Mouse (Mus musculus): Measurements from ENCODE around the gene Cldn15.

Gene Cldn15

DNA sequence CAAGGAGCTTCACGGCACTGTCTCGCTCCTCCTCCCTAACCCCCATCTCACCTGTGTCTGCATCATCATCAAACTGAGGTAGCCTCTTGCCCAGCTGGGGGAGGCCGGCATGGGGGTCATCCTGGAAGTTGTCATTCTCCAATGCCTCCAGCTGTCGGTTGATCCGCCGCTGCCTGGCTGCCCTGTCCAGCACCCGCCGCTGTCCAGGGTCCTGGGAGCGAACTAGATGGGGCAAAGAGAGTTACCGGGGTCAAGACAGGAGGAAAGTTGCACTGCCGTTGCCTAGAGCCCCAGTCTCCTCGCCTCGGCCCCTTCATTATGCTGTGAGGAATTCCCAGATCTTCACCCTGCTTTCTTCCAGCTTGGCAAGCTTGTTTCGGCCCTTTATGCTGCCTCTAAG, 18.4 kb downstream of the Cldn15 start:
- no peak for DNase-seq

DNA sequence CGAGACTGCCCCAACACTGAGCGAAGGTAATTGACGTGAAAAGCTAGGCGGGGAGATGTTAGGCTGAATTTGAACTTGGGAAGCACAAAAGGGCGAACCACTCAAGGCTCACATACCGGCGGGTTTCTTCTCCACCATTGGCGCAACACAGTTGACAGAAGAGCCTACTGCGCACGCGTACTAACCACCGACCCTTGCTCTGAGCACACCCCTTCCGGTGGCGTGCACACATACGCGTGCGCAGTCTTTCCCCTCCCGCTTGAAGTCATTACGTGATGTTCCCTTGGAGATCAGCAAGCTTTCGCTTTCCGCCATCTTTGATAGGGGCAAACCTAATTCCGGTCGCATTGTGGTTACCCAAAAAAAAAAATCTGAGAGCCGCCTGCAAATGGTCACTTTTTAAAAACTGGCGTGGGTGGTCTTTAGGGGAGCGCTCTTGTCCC, 20.3 kb downstream of the Cldn15 start, which contains the start of gene Plod3:
Gene Plod3, plus strand, starts transcription at position 325 of the 443 bp plus-strand sequence.
- DNase-seq = peak; percentile 98

GRCm38 (mm10) chr5:136987138-136987933, 20.9 kb downstream of the Cldn15 start:
- DNase-seq = peak; percentile 89

- DNase-seq = no peak
These were observed 21.5 kb downstream of the Cldn15 start, which contains the start of gene Znhit1 for GRCm38 (mm10) chr5:136987934-136988271. Gene Znhit1, minus strand, starts transcription at chr5:136988021.

DNA sequence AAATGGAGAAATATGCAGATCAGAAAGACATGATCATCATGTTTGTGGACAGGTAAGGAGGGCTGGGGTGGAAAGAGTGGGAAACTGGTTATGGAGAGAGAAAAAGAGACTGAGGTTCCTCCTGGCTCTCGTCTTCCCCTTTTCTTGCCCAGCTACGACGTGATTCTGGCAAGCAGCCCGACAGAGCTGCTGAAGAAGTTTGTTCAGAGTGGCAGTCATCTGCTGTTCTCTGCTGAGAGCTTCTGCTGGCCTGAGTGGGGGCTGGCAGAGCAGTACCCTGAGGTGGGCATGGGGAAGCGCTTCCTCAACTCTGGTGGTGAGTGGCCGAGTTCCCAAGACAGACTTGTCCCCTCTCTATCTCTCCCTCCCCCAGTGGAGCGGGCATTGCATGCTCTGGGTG, 22.0 kb downstream of the Cldn15 start:
- DNase-seq = no peak

DNA sequence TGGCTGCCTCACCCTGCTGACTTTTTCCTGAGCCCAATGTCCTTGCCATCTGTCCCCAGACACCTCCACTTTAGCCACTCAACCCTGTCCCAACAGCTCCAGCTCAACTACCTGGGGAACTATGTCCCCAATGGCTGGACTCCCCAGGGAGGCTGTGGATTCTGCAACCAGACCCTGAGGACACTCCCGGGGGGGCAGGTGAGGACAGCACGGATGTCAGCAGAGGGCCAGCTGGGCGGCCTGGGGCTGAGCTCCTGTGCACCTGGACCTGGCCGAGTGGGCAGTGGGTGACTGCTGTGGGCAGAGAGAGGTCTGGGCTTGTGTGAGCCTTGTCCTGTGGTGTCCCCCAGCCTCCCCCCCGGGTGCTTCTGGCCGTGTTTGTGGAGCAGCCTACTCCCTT, 23.4 kb downstream of the Cldn15 start:
- no peak for DNase-seq

GRCm38 (mm10) chr5:136999449-136999848, 33.0 kb downstream of the Cldn15 start:
- peak; percentile 17 for DNase-seq

DNA sequence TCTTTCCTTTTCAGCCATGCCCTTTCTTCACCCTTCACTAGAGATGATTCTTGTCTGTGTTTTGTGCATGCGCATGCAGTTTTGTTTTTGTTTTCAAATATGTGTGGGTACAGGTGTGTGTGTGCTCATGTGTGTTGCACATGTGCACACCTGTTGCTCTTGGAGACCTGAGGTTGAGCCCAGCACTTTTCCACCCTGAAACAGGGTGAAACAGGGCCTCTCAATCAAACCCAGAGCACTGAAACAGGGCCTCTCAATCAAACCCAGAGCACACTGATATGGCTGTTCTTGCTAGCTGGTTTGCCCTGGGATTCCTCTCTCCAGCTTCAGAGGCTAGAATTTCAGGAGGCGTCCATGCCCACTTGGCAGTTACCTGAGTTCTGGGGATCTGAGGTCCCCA, 34.2 kb downstream of the Cldn15 start:
- no peak for DNase-seq

- no peak for DNase-seq
These were observed 40.9 kb downstream of the Cldn15 start for GRCm38 (mm10) chr5:137007276-137007675.

DNA sequence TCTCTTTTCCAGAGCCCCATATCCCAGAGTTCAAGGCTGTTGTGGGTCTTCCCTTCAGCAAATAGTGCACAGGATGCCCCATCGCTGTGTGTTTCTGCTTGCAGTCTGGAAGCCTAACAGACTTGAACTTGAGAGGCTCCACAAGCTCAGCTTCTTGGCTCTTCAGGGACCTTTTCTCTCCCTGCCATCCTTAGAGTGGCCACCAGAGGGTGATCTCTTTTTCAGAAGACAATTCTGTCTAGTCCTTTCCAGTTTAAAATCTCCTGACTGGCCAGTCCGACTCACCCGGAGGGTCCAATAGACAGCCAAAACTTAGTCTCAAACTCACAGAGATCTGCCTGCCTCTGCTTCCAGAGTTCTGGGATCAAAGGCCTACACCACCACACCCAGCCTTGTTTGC, 43.6 kb downstream of the Cldn15 start:
- DNase-seq = peak; percentile 51

GRCm38 (mm10) chr5:137012401-137012950, 46.1 kb downstream of the Cldn15 start:
- DNase-seq = no peak

DNA sequence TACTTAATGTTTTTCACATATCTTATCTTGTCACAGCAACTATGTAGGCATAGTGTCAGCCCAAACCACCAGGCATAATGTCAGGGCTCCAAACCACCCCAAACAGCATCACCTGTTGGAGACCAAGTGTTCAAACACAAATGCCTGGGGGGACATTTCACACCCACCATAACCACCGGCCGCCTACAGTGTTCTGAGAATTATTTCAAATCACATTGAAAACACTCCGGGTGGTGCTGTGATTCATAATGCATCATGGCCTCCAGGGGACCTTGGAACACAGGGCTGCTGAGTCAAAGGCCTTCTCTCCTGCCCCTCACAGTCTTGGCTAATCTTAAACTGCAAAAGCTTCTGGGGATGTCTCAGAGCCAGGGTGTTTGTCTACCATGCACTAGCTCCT, 49.5 kb downstream of the Cldn15 start:
- DNase-seq = no peak

- DNase-seq = no peak
These were observed 57.9 kb downstream of the Cldn15 start for GRCm38 (mm10) chr5:137024318-137024717.

GRCm38 (mm10) chr5:137025132-137025531, 58.7 kb downstream of the Cldn15 start:
- DNase-seq = peak; percentile 78
